Mouse (Mus musculus): ENCODE measurements around the gene Surf1. TPM values are rescaled to one million over a fixed set of nuclear protein-coding genes. Genes with fewer than 3 reads are reported as not detected.

Surf1 gene
- polyA plus RNA-seq, 1 experiment from 2014 or later, result 51.0 TPM

- Histone ChIP-seq H3K36me3 (replicated peaks; ENCODE audit: control insufficient read depth, insufficient read depth, low read depth, low read length) (peaks cover 14% of the 10 kb centered on the region), H3K9ac (replicated peaks; ENCODE audit: low read length) (0 out of 2 replicates have a peak overlapping the region, but pooled peaks have one; percentile 5), H3K4me1 (ENCODE audit: control insufficient read depth, insufficient read depth, low read length) (no peaks in the 10 kb centered on the region), H3K4me3 (ENCODE audit: low read depth, low read length) (peak overlapping the region; percentile 87), H3K27me3 (ENCODE audit: control insufficient read depth, insufficient read depth, low read length) (no peaks in the 10 kb centered on the region), H3K4me2 (ENCODE audit: low read depth, low read length) (peak overlapping the region; percentile 27), H3K27ac (replicated peaks; ENCODE audit: low read depth, low read length) (no peak overlapping the region), H3K9me3 (replicated peaks; ENCODE audit: control insufficient read depth, low read length) (no peaks in the 10 kb centered on the region)
- WGBS, result 83% methylated on average over 18 of the region's 18 CpGs
- DNase-seq (ENCODE audit: low spot score) (no peak), ATAC-seq (replicated peaks; ENCODE audit: insufficient number of reproducible peaks, low FRiP score, low TSS enrichment, low read depth) (no peak)
Measured at GRCm38 (mm10) chr2:26908710-26909386, 7.5 kb downstream of the Surf1 start.

- H3K27ac ChIP-seq (replicated peaks; ENCODE audit: low read depth, low read length), result no peak overlapping the region
- DNase-seq (ENCODE audit: low spot score) (peak; percentile 56), ATAC-seq (replicated peaks; ENCODE audit: insufficient number of reproducible peaks, low FRiP score, low TSS enrichment, low read depth) (no peak)
- no peaks in the 10 kb centered on the region for H3K27me3 ChIP-seq (ENCODE audit: control insufficient read depth, insufficient read depth, low read length)
- H3K9me3 ChIP-seq (replicated peaks; ENCODE audit: control insufficient read depth, low read length), result no peaks in the 10 kb centered on the region
- H3K4me1 ChIP-seq (ENCODE audit: control insufficient read depth, insufficient read depth, low read length), result no peaks in the 10 kb centered on the region
- peaks cover 6% of the 10 kb centered on the region for H3K36me3 ChIP-seq (replicated peaks; ENCODE audit: control insufficient read depth, insufficient read depth, low read depth, low read length)
- H3K4me3 ChIP-seq (ENCODE audit: low read depth, low read length), result no peak overlapping the region
- no peak overlapping the region for H3K9ac ChIP-seq (replicated peaks; ENCODE audit: low read length)
- WGBS, result 67% methylated on average over 4 of the region's 4 CpGs
- H3K4me2 ChIP-seq (ENCODE audit: low read depth, low read length), result no peak overlapping the region
Measured at GRCm38 (mm10) chr2:26907109-26907508, 9.2 kb downstream of the Surf1 start.

- Histone ChIP-seq H3K9ac (replicated peaks; ENCODE audit: low read length) (no peak overlapping the region), H3K36me3 (replicated peaks; ENCODE audit: control insufficient read depth, insufficient read depth, low read depth, low read length) (peaks cover 3% of the 10 kb centered on the region; the same call in 1 of the 2 replicates), H3K4me2 (ENCODE audit: low read depth, low read length) (no peak overlapping the region), H3K27ac (replicated peaks; ENCODE audit: low read depth, low read length) (no peak overlapping the region), H3K27me3 (ENCODE audit: control insufficient read depth, insufficient read depth, low read length) (no peaks in the 10 kb centered on the region), H3K9me3 (replicated peaks; ENCODE audit: control insufficient read depth, low read length) (no peaks in the 10 kb centered on the region), H3K4me3 (ENCODE audit: low read depth, low read length) (no peak overlapping the region), H3K4me1 (ENCODE audit: control insufficient read depth, insufficient read depth, low read length) (no peaks in the 10 kb centered on the region)
- DNase-seq (ENCODE audit: low spot score), result no peak
- ATAC-seq (replicated peaks; ENCODE audit: insufficient number of reproducible peaks, low FRiP score, low TSS enrichment, low read depth), result no peak
- whole genome bisulfite sequencing, result 90% methylated on average over 3 of the region's 3 CpGs
Measured at GRCm38 (mm10) chr2:26906431-26906830, 9.9 kb downstream of the Surf1 start.

- no peak overlapping the region for H3K4me2 ChIP-seq (ENCODE audit: low read depth, low read length)
- no peaks in the 10 kb centered on the region for H3K4me1 ChIP-seq (ENCODE audit: control insufficient read depth, insufficient read depth, low read length)
- 77% methylated on average over 2 of the region's 2 CpGs for whole genome bisulfite sequencing
- H3K27ac ChIP-seq (replicated peaks; ENCODE audit: low read depth, low read length), result no peak overlapping the region
- no peak overlapping the region for H3K9ac ChIP-seq (replicated peaks; ENCODE audit: low read length)
- H3K9me3 ChIP-seq (replicated peaks; ENCODE audit: control insufficient read depth, low read length), result no peaks in the 10 kb centered on the region
- ATAC-seq (replicated peaks; ENCODE audit: insufficient number of reproducible peaks, low FRiP score, low TSS enrichment, low read depth), result no peak
- H3K36me3 ChIP-seq (replicated peaks; ENCODE audit: control insufficient read depth, insufficient read depth, low read depth, low read length), result peaks cover 3% of the 10 kb centered on the region; the same call in 1 of the 2 replicates
- H3K27me3 ChIP-seq (ENCODE audit: control insufficient read depth, insufficient read depth, low read length), result no peaks in the 10 kb centered on the region
- DNase-seq (ENCODE audit: low spot score), result no peak
- no peak overlapping the region for H3K4me3 ChIP-seq (ENCODE audit: low read depth, low read length)
Measured at GRCm38 (mm10) chr2:26905936-26906335, 10.4 kb downstream of the Surf1 start.

DNA sequence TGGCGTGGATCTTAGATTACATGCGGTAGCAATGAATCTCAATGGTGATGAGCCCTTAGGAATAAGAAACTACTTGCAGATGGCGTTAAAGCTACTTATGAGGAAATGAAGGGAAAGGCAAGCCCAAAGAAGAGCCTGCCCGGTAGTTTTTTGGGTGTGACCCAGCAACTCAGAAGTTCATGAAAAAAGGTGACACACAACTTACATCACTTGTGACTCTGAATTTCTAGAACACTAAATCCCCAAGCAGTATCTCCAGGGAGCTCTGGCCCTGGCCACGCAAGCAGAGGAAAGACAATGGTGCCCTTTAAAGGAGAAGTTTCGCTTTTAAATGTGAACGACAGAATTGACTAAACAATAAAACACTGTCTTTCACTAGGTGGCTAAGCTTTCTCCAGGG, 13.0 kb downstream of the Surf1 start:
- ATAC-seq (replicated peaks; ENCODE audit: insufficient number of reproducible peaks, low FRiP score, low TSS enrichment, low read depth) (no peak), DNase-seq (ENCODE audit: low spot score) (no peak)
- H3K4me2 ChIP-seq (ENCODE audit: low read depth, low read length), result peak overlapping the region; percentile 61
- peak overlapping the region; percentile 67 for H3K9ac ChIP-seq (replicated peaks; ENCODE audit: low read length)
- no peaks in the 10 kb centered on the region for H3K27me3 ChIP-seq (ENCODE audit: control insufficient read depth, insufficient read depth, low read length)
- peaks cover 11% of the 10 kb centered on the region for H3K36me3 ChIP-seq (replicated peaks; ENCODE audit: control insufficient read depth, insufficient read depth, low read depth, low read length)
- peak overlapping the region; percentile 74 for H3K27ac ChIP-seq (replicated peaks; ENCODE audit: low read depth, low read length)
- peak overlapping the region; percentile 76 for H3K4me3 ChIP-seq (ENCODE audit: low read depth, low read length)
- 8% methylated on average over 7 of the region's 7 CpGs for WGBS
- H3K9me3 ChIP-seq (replicated peaks; ENCODE audit: control insufficient read depth, low read length), result no peaks in the 10 kb centered on the region
- H3K4me1 ChIP-seq (ENCODE audit: control insufficient read depth, insufficient read depth, low read length), result no peaks in the 10 kb centered on the region

DNA sequence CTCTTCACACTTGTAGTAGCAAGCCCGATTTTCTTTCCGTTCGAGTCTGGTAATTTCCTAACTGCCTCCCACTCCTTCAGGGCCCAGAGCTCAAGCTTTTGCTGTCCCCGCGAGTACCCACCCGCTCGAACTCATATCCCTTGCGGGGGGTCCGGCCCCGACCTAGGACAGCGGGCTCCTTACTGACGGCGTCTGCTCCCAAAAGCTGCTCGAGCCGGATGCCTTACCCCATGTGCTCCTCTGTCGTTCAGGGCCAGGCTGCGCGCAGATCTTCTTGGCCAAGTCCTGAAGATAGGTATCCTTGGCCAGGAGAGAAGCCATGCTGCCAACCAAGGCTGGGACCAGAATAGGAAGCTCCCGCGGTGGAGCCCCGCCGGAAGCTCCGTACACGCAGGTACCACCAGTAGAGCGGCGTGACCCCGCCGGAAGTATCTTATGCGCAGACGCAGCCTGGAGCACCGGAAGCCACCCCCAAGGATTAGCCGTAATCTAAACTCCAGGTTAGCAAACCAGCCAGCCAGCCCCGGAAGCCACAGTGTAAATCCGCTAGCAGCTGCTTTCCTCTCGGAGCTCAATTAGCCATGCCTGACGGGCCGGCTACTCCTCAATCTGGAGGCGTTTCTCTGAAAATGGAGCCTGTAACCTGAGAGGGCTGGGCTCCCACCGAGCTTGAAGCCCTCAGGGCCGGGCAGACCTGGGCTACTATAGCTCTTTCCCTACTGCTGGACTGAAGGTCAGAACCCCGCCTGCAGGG, 13.7 kb downstream of the Surf1 start, which contains the start of gene Surf6:
TSS of gene Surf6 (minus strand) at position 413 of the 754 bp plus-strand sequence.
- WGBS, result under 1% methylated on average over 41 of the region's 41 CpGs
- Histone ChIP-seq H3K9ac (replicated peaks; ENCODE audit: low read length) (peak within 1 kb of the TSS; percentile 67), H3K9me3 (replicated peaks; ENCODE audit: control insufficient read depth, low read length) (no peaks in the 10 kb centered on the region), H3K4me2 (ENCODE audit: low read depth, low read length) (peak within 1 kb of the TSS; percentile 61), H3K4me3 (ENCODE audit: low read depth, low read length) (peak within 1 kb of the TSS; percentile 76), H3K27ac (replicated peaks; ENCODE audit: low read depth, low read length) (peak within 1 kb of the TSS; percentile 74), H3K4me1 (ENCODE audit: control insufficient read depth, insufficient read depth, low read length) (no peaks in the 10 kb centered on the region), H3K27me3 (ENCODE audit: control insufficient read depth, insufficient read depth, low read length) (no peaks in the 10 kb centered on the region), H3K36me3 (replicated peaks; ENCODE audit: control insufficient read depth, insufficient read depth, low read depth, low read length) (peaks cover 8% of the 10 kb centered on the region)
- peak; percentile 98 for DNase-seq (ENCODE audit: low spot score)
- ATAC-seq (replicated peaks; ENCODE audit: insufficient number of reproducible peaks, low FRiP score, low TSS enrichment, low read depth), result peak; percentile 93

- DNase-seq (ENCODE audit: low spot score) (no peak), ATAC-seq (replicated peaks; ENCODE audit: insufficient number of reproducible peaks, low FRiP score, low TSS enrichment, low read depth) (no peak)
- H3K9me3 ChIP-seq (replicated peaks; ENCODE audit: control insufficient read depth, low read length), result no peaks in the 10 kb centered on the region
- peak overlapping the region; percentile 61 for H3K4me2 ChIP-seq (ENCODE audit: low read depth, low read length)
- WGBS, result 14% methylated on average over 7 of the region's 7 CpGs
- H3K36me3 ChIP-seq (replicated peaks; ENCODE audit: control insufficient read depth, insufficient read depth, low read depth, low read length), result peaks cover 10% of the 10 kb centered on the region
- peak overlapping the region; percentile 76 for H3K4me3 ChIP-seq (ENCODE audit: low read depth, low read length)
- H3K27ac ChIP-seq (replicated peaks; ENCODE audit: low read depth, low read length), result no peak overlapping the region
- H3K9ac ChIP-seq (replicated peaks; ENCODE audit: low read length), result peak overlapping the region; percentile 67
- H3K4me1 ChIP-seq (ENCODE audit: control insufficient read depth, insufficient read depth, low read length), result no peaks in the 10 kb centered on the region
- H3K27me3 ChIP-seq (ENCODE audit: control insufficient read depth, insufficient read depth, low read length), result no peaks in the 10 kb centered on the region
Measured at GRCm38 (mm10) chr2:26901834-26902400, 14.4 kb downstream of the Surf1 start.

GRCm38 (mm10) chr2:26900731-26901130, 15.6 kb downstream of the Surf1 start:
- no peak overlapping the region for H3K4me2 ChIP-seq (ENCODE audit: low read depth, low read length)
- H3K4me1 ChIP-seq (ENCODE audit: control insufficient read depth, insufficient read depth, low read length), result no peaks in the 10 kb centered on the region
- 78% methylated on average over 1 of the region's 1 CpGs for WGBS
- no peak overlapping the region for H3K4me3 ChIP-seq (ENCODE audit: low read depth, low read length)
- no peak overlapping the region for H3K27ac ChIP-seq (replicated peaks; ENCODE audit: low read depth, low read length)
- no peak for DNase-seq (ENCODE audit: low spot score)
- H3K36me3 ChIP-seq (replicated peaks; ENCODE audit: control insufficient read depth, insufficient read depth, low read depth, low read length), result peaks cover 13% of the 10 kb centered on the region
- H3K9ac ChIP-seq (replicated peaks; ENCODE audit: low read length), result no peak overlapping the region
- no peaks in the 10 kb centered on the region for H3K27me3 ChIP-seq (ENCODE audit: control insufficient read depth, insufficient read depth, low read length)
- no peaks in the 10 kb centered on the region for H3K9me3 ChIP-seq (replicated peaks; ENCODE audit: control insufficient read depth, low read length)
- no peak for ATAC-seq (replicated peaks; ENCODE audit: insufficient number of reproducible peaks, low FRiP score, low TSS enrichment, low read depth)
